Mouse (Mus musculus): Measurements from ENCODE around the gene Sgpp2.

DNA sequence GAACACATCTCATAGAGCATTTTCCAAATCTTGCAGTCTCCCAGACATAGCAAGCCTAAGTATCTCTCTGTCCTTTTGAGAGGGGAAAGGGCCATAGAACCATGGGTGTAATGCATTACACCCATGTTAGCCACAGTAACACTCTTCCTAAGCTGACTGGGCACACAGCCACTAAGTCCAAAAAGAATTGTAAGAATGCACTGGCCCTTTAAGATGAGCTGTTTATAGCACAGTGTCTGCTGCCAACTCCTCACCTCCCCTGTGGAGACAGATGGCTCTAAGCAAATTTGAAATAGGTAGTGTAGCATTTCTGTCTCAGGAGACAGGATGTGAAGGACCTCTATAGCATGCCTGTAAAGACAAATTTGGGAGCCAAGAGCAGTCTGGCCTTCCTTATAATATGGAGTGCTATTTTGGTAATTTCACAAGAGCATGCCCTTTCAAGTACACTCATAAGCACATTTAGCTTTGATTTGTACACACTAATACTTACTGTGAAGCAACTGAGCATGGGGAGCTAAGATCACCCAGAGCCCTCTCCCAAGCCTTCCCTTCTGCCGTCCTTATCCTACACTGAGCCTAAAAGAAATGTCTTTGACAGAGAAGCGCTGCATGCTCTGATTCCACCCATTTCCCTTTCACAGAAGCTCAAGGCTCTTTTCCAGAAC lies 61.6 kb downstream of the Sgpp2 start:
- TF ChIP-seq ZC3H11A (IDR thresholded peaks at IDR 0.05; ENCODE audit: borderline replicate concordance, low read depth, low read length) (no peak), CHD2 (IDR thresholded peaks at IDR 0.05; ENCODE audit: low read depth, low read length) (no peak), HCFC1 (IDR thresholded peaks at IDR 0.05; ENCODE audit: borderline replicate concordance, insufficient read depth, low read length) (no peak), MAFK (IDR thresholded peaks at IDR 0.05; ENCODE audit: insufficient read depth, low read depth, low read length) (no peak), ZNF384 (IDR thresholded peaks at IDR 0.05; ENCODE audit: low read depth, low read length) (no peak)

Data from ES-E14 (cell line).